Mouse (Mus musculus): ENCODE results near the gene Vps37b. TPM values are rescaled to one million over a fixed set of nuclear protein-coding genes. Genes with fewer than 3 reads are reported as not detected.
A peak's percentile ranks its signal among the peaks of the same experiment; 100 is the strongest.

Vps37b gene
- polyA plus RNA-seq, 1 experiment, result 12.6 TPM

- peak overlapping the region; percentile 5; the same call in 1 of the 2 replicates for H3K27ac ChIP-seq (ENCODE audit: insufficient read depth, low read length)
- H3K4me1 ChIP-seq (ENCODE audit: control insufficient read depth, insufficient read depth, low read length), result peaks cover 6% of the 10 kb centered on the region
- TF ChIP-seq CTCF (IDR thresholded peaks at IDR 0.05; ENCODE audit: borderline replicate concordance, insufficient read depth, low read length), result no peak
- no peak for TF ChIP-seq POLR2A (IDR thresholded peaks at IDR 0.05; ENCODE audit: low read depth, low read length)
- no peak overlapping the region for H3K4me3 ChIP-seq (ENCODE audit: insufficient read depth, low read length)
Observed at GRCm38 (mm10) chr5:124046741-124047401, 14.8 kb upstream of the Vps37b start.

GRCm38 (mm10) chr5:124045453-124046010, 13.5 kb upstream of the Vps37b start:
- H3K27ac ChIP-seq (ENCODE audit: insufficient read depth, low read length), result no peak overlapping the region
- H3K4me3 ChIP-seq (ENCODE audit: insufficient read depth, low read length), result no peak overlapping the region
- H3K4me1 ChIP-seq (ENCODE audit: control insufficient read depth, insufficient read depth, low read length), result peaks cover 6% of the 10 kb centered on the region
- TF ChIP-seq CTCF (IDR thresholded peaks at IDR 0.05; ENCODE audit: borderline replicate concordance, insufficient read depth, low read length), result no peak
- TF ChIP-seq POLR2A (IDR thresholded peaks at IDR 0.05; ENCODE audit: low read depth, low read length), result no peak

- TF ChIP-seq POLR2A (IDR thresholded peaks at IDR 0.05; ENCODE audit: low read depth, low read length) (no peak), CTCF (IDR thresholded peaks at IDR 0.05; ENCODE audit: borderline replicate concordance, insufficient read depth, low read length) (no peak)
- no peak overlapping the region for H3K27ac ChIP-seq (ENCODE audit: insufficient read depth, low read length)
- H3K4me1 ChIP-seq (ENCODE audit: control insufficient read depth, insufficient read depth, low read length), result peaks cover 6% of the 10 kb centered on the region
- no peak overlapping the region for H3K4me3 ChIP-seq (ENCODE audit: insufficient read depth, low read length)
Observed at GRCm38 (mm10) chr5:124043999-124044398, 11.9 kb upstream of the Vps37b start.

- Histone ChIP-seq H3K4me1 (ENCODE audit: control insufficient read depth, insufficient read depth, low read length) (peaks cover 6% of the 10 kb centered on the region), H3K4me3 (ENCODE audit: insufficient read depth, low read length) (no peak overlapping the region), H3K27ac (ENCODE audit: insufficient read depth, low read length) (no peak overlapping the region)
- no peak for TF ChIP-seq CTCF (IDR thresholded peaks at IDR 0.05; ENCODE audit: borderline replicate concordance, insufficient read depth, low read length)
- TF ChIP-seq POLR2A (IDR thresholded peaks at IDR 0.05; ENCODE audit: low read depth, low read length), result no peak
Observed at GRCm38 (mm10) chr5:124043212-124043978, 11.3 kb upstream of the Vps37b start.

GRCm38 (mm10) chr5:124041097-124041496, 9.0 kb upstream of the Vps37b start:
- no peak overlapping the region for H3K27ac ChIP-seq (ENCODE audit: insufficient read depth, low read length)
- H3K4me3 ChIP-seq (ENCODE audit: insufficient read depth, low read length), result no peak overlapping the region
- TF ChIP-seq POLR2A (IDR thresholded peaks at IDR 0.05; ENCODE audit: low read depth, low read length) (no peak), CTCF (IDR thresholded peaks at IDR 0.05; ENCODE audit: borderline replicate concordance, insufficient read depth, low read length) (no peak)
- no peaks in the 10 kb centered on the region for H3K4me1 ChIP-seq (ENCODE audit: control insufficient read depth, insufficient read depth, low read length)

- no peak for TF ChIP-seq POLR2A (IDR thresholded peaks at IDR 0.05; ENCODE audit: low read depth, low read length)
- TF ChIP-seq CTCF (IDR thresholded peaks at IDR 0.05; ENCODE audit: borderline replicate concordance, insufficient read depth, low read length), result no peak
- Histone ChIP-seq H3K4me1 (ENCODE audit: control insufficient read depth, insufficient read depth, low read length) (no peaks in the 10 kb centered on the region), H3K27ac (ENCODE audit: insufficient read depth, low read length) (no peak overlapping the region), H3K4me3 (ENCODE audit: insufficient read depth, low read length) (no peak overlapping the region)
Observed at GRCm38 (mm10) chr5:124039602-124040001, 7.5 kb upstream of the Vps37b start.

GRCm38 (mm10) chr5:124036836-124037235, 4.8 kb upstream of the Vps37b start:
- no peak overlapping the region for H3K27ac ChIP-seq (ENCODE audit: insufficient read depth, low read length)
- TF ChIP-seq POLR2A (IDR thresholded peaks at IDR 0.05; ENCODE audit: low read depth, low read length) (no peak), CTCF (IDR thresholded peaks at IDR 0.05; ENCODE audit: borderline replicate concordance, insufficient read depth, low read length) (no peak)
- H3K4me3 ChIP-seq (ENCODE audit: insufficient read depth, low read length), result no peak overlapping the region
- H3K4me1 ChIP-seq (ENCODE audit: control insufficient read depth, insufficient read depth, low read length), result no peaks in the 10 kb centered on the region

GRCm38 (mm10) chr5:124036341-124036740, 4.3 kb upstream of the Vps37b start:
- TF ChIP-seq POLR2A (IDR thresholded peaks at IDR 0.05; ENCODE audit: low read depth, low read length) (no peak), CTCF (IDR thresholded peaks at IDR 0.05; ENCODE audit: borderline replicate concordance, insufficient read depth, low read length) (no peak)
- no peaks in the 10 kb centered on the region for H3K4me1 ChIP-seq (ENCODE audit: control insufficient read depth, insufficient read depth, low read length)
- no peak overlapping the region for H3K27ac ChIP-seq (ENCODE audit: insufficient read depth, low read length)
- no peak overlapping the region for H3K4me3 ChIP-seq (ENCODE audit: insufficient read depth, low read length)

GRCm38 (mm10) chr5:124035806-124036205, 3.7 kb upstream of the Vps37b start:
- TF ChIP-seq CTCF (IDR thresholded peaks at IDR 0.05; ENCODE audit: borderline replicate concordance, insufficient read depth, low read length) (no peak), POLR2A (IDR thresholded peaks at IDR 0.05; ENCODE audit: low read depth, low read length) (no peak)
- Histone ChIP-seq H3K4me1 (ENCODE audit: control insufficient read depth, insufficient read depth, low read length) (no peaks in the 10 kb centered on the region), H3K27ac (ENCODE audit: insufficient read depth, low read length) (no peak overlapping the region), H3K4me3 (ENCODE audit: insufficient read depth, low read length) (no peak overlapping the region)

GRCm38 (mm10) chr5:124035406-124035805, 3.3 kb upstream of the Vps37b start:
- Histone ChIP-seq H3K4me1 (ENCODE audit: control insufficient read depth, insufficient read depth, low read length) (no peaks in the 10 kb centered on the region), H3K27ac (ENCODE audit: insufficient read depth, low read length) (no peak overlapping the region), H3K4me3 (ENCODE audit: insufficient read depth, low read length) (no peak overlapping the region)
- no peak for TF ChIP-seq CTCF (IDR thresholded peaks at IDR 0.05; ENCODE audit: borderline replicate concordance, insufficient read depth, low read length)
- TF ChIP-seq POLR2A (IDR thresholded peaks at IDR 0.05; ENCODE audit: low read depth, low read length), result no peak

All from embryonic fibroblast, embryonic 13.5 days (primary cell).